Mouse (Mus musculus) bone marrow macrophage, adult 2 months (primary cell): ENCODE measurements around the gene Olfr1391. TPM values are rescaled to one million over a fixed set of nuclear protein-coding genes. Genes with fewer than 3 reads are reported as not detected.

Experiments
- H3K27ac ChIP-seq: 2 replicates; pipeline ENCODE4 v1.5.1; 2012; ENCODE audit warnings: low read depth, low read length; ENCODE audit not compliant: insufficient read depth
- H3K4me1 ChIP-seq: 2 replicates; pipeline ENCODE4 v1.6.1; 2012; ENCODE audit warnings: low read length; ENCODE audit not compliant: control insufficient read depth, insufficient read depth
- H3K4me3 ChIP-seq: 2 replicates; pipeline ENCODE4 v1.5.1; 2012; ENCODE audit warnings: mild to moderate bottlenecking, low read length, moderate library complexity; ENCODE audit not compliant: insufficient read depth
- CTCF ChIP-seq: IDR thresholded peaks from 2 replicates; pipeline ENCODE4 v1.5.1; 2012; ENCODE audit warnings: low read depth, mild to moderate bottlenecking, low read length, moderate library complexity
- POLR2A ChIP-seq: IDR thresholded peaks from 2 replicates; pipeline ENCODE4 v1.6.1; 2012; ENCODE audit warnings: mild to moderate bottlenecking, low read depth, low read length, borderline replicate concordance
- polyA plus RNA-seq: library from polyadenylated mRNA; stranded (reverse); fragments of >200 nt; gene quantifications from 2 replicates; pipeline ENCODE4 v1.2.4, GENCODE M21; 2012; ENCODE audit not compliant: missing spikeins, insufficient read depth, insufficient read length

Olfr1391 gene
- polyA plus RNA-seq, 1 experiment, result not detected

- TF ChIP-seq CTCF, result no peak
- no peak for TF ChIP-seq POLR2A
- no peak overlapping the region for H3K4me3 ChIP-seq
- H3K27ac ChIP-seq, result no peak overlapping the region
- H3K4me1 ChIP-seq, result no peaks in the 10 kb centered on the region
Measured at GRCm38 (mm10) chr11:49337150-49337832, 14.7 kb downstream of the Olfr1391 start.

Other genes starting within 250 kb of the Olfr1391 start
- gene Ifi47, start 246.2 kb upstream of the Olfr1391 start, polyA plus RNA-seq, result 49.2 and 51.9 TPM in 2 replicates
- not detected in 2 replicates for gene Olfr1396, start 207.9 kb upstream of the Olfr1391 start, polyA plus RNA-seq
- gene Olfr1395, start 180.5 kb upstream of the Olfr1391 start, polyA plus RNA-seq, result not detected in 2 replicates
- not detected in 2 replicates for gene Olfr1394, start 168.4 kb upstream of the Olfr1391 start, polyA plus RNA-seq
- gene Btnl9, start 135.6 kb upstream of the Olfr1391 start, polyA plus RNA-seq, result 0.15 TPM in 1 of 2 replicates, not detected in the other
- 28.4 and 30.8 TPM in 2 replicates for gene Zfp62, start 119.5 kb upstream of the Olfr1391 start, polyA plus RNA-seq
- gene Mgat1, start 78.6 kb upstream of the Olfr1391 start, polyA plus RNA-seq, result 76.3 and 89.8 TPM in 2 replicates
- gene Olfr1393, start 44.4 kb upstream of the Olfr1391 start, polyA plus RNA-seq, result not detected in 2 replicates
- gene Olfr1392, start 37.5 kb upstream of the Olfr1391 start, polyA plus RNA-seq, result not detected in 2 replicates
- not detected in 2 replicates for gene Olfr10, start 18.0 kb upstream of the Olfr1391 start, polyA plus RNA-seq
- not detected in 2 replicates for gene Olfr1390, start 12.4 kb downstream of the Olfr1391 start, polyA plus RNA-seq
- not detected in 2 replicates for gene Olfr1389, start 100.3 kb downstream of the Olfr1391 start, polyA plus RNA-seq
- gene Olfr1388, start 113.9 kb downstream of the Olfr1391 start, polyA plus RNA-seq, result 0.24 and 0.35 TPM in 2 replicates
- gene Olfr1387, start 132.6 kb downstream of the Olfr1391 start, polyA plus RNA-seq, result not detected in 2 replicates
- gene Olfr1386, start 142.3 kb downstream of the Olfr1391 start, polyA plus RNA-seq, result not detected in 2 replicates
- not detected in 2 replicates for gene Olfr1385, start 166.3 kb downstream of the Olfr1391 start, polyA plus RNA-seq
- gene Olfr1384, start 184.0 kb downstream of the Olfr1391 start, polyA plus RNA-seq, result not detected in 2 replicates
- not detected in 2 replicates for gene Olfr1383, start 196.9 kb downstream of the Olfr1391 start, polyA plus RNA-seq
- gene Olfr1382, start 205.5 kb downstream of the Olfr1391 start, polyA plus RNA-seq, result not detected in 2 replicates
- gene Olfr1381, start 220.7 kb downstream of the Olfr1391 start, polyA plus RNA-seq, result not detected in 2 replicates
- gene Olfr1380, start 234.1 kb downstream of the Olfr1391 start, polyA plus RNA-seq, result not detected in 2 replicates